Mouse (Mus musculus) urinary bladder, postnatal 4 days (tissue): ENCODE data around the gene Ltn1.
A peak's percentile ranks its signal among the peaks of the same experiment; 100 is the strongest.

Experiments used
- DNase-seq, 2 experiments: peaks; one replicate each; pipeline ENCODE4 v3.0.0; 2021 to 2022; ENCODE audit warnings: low spot score in 2 of 2

The Ltn1 gene

DNA sequence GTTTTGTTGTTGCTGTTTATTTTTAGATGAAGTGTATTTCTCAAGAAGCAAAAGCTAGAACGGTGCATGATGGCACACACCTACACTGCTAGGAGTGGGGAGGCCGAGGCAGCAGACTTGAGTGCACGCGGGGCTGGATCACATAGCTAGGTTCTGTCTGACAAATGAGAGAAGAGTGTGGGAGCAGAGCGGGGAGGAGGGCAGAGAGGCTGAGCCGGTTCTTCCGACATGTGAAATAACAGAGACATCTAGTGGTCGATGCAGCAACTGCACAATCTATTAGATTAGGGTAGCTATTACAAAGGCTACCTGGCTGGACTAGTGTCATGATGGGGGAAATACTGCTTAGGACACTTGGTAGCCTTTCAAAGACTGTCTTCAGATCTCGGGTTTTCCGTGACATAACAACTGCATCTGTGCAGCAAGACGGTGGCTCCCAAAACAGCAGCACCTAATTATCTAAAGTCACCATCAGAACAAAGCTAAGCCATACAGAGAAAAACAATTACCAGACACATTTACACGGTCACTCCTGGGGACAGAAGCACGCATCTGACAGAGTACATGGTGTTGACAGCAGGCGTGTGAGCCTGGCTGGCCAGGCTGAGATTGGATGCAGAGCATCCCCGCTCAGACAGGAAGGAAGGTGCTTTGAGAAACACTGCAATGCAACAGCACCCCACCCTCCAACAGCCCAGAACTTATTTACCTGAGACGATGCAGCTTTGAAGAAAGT is 38.4 kb downstream of the Ltn1 start:
- DNase-seq = peak; percentile 28 to 63

DNA sequence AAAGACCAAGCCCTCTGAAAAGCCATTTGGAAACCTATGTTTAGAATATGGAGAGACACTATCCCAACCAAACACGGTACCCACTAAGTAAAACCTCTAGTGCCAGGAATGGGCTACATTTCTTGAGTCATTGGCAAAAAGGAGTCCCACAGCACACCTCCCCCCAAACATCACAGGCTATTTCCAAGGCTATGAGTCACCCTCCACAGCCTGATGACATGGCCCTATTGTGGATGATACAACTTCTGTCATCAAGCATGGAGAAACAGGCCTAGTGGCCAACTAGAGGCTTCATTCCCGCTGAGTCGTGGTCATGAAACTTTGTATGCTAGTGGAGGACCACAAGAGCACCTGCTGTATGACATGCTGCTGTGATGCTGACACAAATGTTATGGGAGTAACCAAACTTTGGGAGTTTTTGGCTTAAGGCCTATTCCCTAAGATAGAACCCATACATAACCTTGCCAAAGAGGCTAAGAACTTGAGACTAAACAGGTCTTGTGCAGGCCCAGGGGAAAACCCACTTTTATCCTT is 44.9 kb downstream of the Ltn1 start:
- no peak for DNase-seq

DNA sequence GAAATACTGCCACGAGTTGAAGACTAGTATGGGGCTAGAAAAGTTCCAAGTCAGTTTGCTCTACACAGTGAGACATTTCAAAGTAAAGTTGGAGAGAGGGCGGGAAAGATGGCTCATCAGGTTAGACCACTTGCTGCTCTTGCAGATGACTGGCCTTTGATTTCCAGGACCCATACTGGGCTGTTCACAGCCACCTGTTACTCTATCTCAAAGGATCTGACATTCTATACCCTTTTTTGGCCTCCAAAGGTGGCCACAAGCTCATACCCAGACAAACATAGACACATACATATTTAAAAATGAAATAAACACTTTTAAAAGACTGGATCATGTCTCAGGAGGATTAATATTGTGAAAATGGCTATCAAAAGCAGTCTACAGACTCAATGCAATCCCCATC is 48.0 kb downstream of the Ltn1 start:
- DNase-seq = no peak

DNA sequence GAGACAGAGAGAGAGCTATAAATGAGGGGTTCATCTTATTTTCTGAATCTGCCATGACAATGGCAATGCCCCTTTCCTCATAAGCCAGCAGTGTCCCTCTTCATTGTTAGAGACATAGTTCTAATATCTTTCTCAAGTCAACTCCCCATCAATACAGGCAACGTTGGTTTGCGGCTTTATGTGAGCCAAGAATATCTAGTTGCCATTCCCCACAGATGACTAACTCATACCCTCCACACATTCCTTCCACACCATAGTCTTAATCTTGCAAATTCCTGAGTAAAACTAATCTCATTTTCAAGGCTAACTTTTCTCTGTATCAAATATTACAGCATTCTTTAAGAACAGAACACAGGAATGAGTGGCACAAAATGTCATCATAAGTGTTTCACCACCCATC is 49.4 kb downstream of the Ltn1 start:
- DNase-seq = no peak

DNA sequence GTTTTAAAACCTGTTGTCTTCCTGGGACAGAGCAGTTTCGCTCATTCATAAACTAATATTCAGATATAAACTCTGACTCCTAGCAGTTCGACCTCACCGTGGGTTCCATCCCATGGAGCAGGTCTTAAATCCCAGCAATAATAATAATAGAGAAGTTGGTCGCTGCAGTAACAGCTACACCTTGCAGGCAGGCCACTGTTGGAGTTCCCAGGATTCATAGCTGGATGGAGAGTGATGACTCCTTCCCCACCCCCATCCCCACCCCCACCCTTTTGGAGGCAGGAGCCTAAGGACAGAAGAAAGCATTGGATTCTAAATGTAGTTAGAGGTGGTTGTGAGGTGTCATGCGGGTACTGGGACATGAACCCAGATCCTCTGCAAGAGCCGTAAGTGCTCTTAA is 66.0 kb downstream of the Ltn1 start:
- DNase-seq = no peak

DNA sequence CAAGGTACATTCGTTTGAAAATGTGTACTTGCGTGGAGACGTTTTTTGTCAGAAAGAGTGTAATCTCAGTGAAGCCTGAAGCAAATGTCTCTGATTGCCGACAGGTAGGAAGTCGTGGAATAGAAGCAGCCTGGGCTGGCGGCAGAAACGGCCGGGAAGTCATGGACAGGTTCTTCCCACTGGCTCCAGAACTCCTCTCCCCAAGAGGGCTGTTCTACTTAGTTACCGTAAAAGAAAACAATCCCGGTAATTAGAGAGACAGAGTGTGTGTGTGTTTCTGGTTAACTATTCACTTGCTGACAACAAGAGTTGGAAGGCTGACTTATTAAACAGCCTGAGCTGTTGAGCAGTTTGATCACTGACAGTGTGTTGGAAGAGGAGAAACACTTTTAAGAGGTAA is 66.4 kb downstream of the Ltn1 start:
- DNase-seq = no peak

DNA sequence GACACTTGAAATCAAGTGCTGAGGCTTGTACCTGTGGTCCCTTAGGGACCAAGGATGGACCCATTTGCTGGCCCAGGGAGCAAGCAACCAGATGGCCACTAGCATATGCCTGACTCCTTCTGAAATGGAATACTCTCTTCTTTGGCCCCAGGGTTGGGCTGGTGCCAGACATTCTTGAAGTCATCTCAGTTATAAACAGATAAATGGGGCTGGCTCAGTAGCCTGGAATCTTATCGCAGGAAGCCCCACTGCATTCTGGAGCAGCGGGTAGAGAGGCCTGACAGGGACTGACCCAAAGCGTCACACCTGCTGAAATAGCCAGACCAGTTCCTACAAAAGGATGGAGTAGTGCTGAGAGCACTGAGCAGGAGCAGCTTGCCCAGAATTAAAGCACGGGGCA is 68.2 kb downstream of the Ltn1 start:
- peak in 1 of 2 experiments; percentile 25 for DNase-seq

DNA sequence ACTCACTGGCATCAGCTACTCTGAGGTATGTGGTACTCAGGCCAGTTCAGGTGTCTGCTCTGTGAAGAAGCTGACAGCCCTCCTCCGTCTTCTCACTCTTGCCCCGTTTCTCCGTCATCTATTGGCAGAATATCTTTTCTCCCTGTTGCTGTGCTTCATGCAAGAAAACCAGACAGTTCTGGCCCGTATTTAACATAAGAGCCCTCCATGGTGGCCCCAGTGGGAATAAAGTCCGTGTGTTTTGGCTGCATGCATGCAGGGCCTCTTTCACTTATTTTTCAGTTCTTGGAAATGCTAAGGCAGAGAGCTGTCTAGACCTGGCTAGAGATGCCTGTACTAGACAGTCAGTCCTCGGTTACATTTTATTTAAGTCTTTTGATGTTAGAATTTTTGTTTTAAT is 72.3 kb downstream of the Ltn1 start:
- no peak for DNase-seq

DNA sequence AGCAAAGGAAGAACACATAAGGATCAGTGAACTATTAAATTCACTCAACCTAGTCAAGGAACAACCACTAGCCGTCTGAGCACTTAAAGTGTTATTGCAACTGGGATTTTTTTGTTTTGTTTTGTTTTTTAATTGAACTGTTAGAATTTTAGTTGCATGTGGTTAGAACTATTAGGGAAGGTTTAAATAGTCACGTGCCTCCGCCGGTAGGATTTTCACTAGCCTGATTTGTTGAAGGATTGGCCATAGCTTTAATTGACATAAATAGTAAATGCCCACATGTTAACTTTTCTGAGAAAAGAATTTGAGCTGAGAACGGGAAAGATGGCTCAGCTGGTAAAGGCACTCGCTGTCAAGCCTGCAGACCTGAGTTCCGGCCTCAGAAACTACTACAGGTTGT is 77.7 kb downstream of the Ltn1 start:
- no peak for DNase-seq

DNA sequence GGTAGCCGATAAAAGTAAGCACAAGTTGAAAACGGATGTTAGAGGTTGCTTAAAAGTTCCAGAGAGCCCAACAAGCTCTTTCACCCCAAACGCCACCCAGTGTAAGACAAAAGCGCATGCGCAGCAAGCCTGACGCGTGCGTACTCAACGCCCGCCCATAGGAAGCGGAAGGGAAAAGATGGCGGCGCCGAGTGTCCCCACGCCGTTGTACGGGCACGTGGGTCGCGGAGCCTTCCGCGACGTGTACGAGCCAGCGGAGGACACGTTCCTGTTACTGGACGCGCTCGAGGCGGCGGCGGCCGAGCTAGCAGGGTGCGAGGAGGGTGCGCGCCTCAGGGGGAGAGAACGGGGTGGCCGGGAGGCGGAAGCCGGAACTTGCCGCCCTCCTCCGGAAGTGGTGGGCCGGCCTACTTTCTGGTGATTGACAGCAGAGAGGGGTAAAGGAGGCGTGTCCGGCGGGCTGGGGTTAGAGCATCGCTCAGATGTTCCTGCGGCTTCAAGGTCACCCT is 78.3 kb downstream of the Ltn1 start, which contains the start of gene N6amt1:
Gene N6amt1 (plus strand): TSS at position 111 of the 509 bp plus-strand sequence.
- DNase-seq = peak; percentile 90

DNA sequence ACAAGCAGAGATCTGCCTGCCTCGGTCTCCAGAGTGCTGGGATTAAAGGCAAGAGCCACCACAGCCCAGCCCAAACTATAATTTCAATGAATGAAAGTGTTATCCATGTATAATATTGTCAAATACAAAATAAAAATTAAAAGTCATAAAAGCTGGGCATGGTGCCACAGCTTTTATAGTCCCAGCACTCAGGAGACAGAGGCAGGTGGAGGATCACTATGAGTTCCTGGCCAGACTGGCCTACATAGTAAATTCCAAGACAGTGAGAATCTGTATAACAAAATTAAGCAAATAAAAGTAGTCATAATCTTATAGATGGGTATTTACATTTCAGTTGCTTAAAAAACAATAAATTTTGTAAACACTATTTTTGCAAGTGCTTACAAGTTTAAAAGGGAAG is 78.8 kb downstream of the Ltn1 start:
- DNase-seq = no peak

DNA sequence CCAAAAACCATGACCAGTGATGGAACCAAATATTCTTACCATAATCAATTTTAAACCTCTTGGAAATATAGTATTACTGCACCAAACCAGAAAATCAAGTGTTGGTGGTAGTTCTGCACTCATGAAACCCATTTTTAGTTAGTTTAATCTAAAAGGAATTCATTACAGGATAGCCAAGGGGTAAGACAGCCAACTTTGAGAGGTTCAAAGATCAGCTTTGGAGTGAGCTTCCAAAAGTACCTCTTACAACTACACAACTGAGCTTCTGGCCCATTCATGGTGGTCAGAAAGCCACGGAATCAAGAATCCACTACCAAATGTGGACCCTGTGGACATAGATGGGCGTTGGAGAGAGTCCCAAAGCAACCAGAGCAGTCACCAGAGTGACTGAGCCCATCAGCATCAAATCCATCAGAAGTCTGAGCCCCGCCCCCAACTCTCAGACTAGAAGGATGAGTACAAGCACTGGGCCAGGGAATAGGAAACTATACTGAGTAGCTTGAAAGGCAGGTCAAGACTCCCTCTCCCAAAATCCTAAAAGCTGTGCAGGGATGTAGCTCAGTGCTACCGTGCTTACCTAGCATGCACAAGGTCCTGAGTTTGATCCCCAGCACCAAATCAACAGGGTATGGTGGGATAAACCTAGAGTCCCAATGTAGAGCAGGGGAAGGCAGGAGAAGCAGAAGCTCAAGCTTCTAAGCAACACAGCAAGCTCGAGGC is 80.9 kb downstream of the Ltn1 start:
- no peak for DNase-seq

DNA sequence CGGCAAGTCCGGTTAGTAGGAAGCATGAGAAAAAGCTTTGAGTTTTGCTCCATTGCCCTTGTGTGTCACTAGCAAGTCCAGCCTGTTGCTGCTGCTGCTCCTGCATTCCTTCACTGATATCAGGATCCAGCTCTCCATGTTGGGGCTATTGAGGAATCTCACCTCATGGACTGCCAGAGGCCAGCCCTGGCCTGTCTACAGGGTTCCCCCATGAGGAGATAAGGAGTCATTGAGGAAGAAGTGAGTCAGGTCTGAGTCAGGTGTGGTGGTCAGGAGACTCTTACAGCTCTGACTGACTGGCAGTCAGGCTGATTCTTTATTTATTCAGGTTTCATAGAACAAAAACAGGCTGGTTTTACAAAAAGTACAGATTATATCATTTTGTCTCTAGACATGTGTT is 84.3 kb downstream of the Ltn1 start:
- peak in 1 of 2 experiments; percentile 21 for DNase-seq

DNA sequence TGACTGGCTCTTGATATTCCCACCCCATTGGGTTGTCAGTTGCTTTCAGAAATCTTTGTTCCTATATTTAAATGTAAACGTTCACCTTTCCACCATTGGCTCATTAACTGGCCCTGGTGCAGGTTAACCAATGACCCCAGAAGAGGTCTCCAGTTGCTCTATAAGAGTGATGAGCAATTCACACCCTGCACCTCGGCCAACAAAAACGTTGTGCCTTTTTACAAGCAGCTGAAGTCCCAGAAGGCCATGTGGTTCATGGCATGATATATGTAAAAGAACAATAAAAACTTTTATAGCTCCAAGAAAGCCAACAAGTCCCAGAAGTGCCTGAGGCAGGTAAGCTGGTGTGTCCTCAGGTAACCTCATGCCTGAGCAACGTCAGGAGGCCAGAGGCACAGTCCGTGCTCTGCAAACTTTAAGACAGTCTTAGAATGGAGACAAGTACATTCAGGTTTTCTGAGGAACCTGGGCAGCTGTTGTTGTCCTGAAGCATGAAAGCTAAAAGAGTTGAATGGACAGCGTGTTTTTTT is 91.3 kb downstream of the Ltn1 start:
- no peak for DNase-seq

DNA sequence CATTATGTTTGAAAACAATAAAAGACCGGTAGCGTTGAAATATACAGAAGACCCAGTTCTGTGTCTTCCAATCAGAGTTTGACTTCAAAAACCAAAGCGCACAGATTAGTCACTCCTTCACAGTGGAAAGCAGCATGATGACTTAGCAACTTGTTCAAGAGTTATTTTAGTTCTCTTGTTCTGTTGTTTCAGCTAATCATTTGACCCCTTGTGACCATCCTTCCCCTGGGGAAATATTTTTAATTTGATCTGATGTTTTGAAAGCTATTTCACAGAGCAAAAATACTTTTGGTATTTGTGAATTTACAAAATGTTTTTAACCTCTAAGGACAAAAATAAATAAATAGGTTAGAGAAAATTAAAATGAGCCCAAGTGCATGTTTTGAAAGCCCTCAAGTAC is 97.7 kb downstream of the Ltn1 start:
- no peak for DNase-seq

DNA sequence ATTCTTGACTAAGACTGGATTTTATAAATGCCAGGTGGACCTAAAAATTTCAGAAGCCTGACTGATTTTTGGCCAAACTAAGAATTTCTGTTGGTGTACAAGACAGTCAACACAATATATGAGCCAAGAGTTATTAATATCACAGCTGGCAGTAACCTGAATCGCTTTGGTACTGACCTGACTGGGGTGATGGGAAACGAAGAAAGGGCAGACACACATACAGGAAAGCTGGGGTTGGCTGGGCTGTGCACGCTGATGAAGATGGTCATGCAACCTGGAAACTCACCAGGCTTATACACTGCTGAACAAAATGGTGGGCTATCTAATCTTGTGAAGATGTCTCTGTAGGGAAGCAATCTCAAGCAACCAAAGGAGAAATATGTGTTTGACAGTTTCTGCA is 102.4 kb downstream of the Ltn1 start:
- DNase-seq = no peak
